Mouse (Mus musculus) retina, postnatal 1 day (tissue): ENCODE measurements around the gene Hist1h1d.
A peak's percentile ranks its signal among the peaks of the same experiment; 100 is the strongest.
"Not testable (repeated sequence)": the region's sequence is repeated elsewhere in the genome, so short reads cannot be mapped to it uniquely, and the experiment has no call there.

Source experiments
- DNase-seq: peaks from one replicate; pipeline ENCODE4 v3.0.0-alpha.2; 2012

The Hist1h1d gene

DNA sequence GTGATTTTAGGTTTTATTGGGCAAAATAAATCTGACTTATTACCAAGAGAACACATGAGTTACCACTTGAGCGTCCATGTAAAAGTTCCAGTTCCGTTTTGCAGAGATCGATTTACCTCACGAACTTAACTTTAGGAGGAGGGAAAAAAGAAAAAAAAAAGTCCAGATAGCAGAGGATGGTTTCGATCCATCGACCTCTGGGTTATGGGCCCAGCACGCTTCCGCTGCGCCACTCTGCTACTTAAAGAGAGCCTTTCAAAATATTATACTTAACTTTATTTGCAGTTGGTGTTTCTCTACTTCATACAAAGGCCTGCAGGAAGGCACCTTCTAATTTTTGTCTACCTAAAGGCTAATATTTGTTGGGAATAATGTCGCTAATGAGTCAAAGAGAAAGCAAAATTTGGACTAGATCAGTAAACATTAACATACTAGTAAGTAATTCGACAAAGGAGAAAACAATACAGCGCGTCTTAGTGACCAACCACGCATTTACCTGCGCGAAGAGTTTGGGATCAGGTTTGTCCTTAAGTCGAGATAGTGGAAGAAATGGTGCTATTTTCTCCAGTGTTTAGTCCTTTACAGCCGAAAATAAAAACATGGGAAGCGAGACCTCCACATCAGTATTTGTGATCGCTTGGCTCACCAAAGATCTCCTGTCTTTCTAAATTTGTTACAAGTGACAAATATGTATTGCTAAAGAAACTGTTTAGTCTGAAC lies 22.7 kb upstream of the Hist1h1d start:
- DNase-seq: peak; percentile 77

DNA sequence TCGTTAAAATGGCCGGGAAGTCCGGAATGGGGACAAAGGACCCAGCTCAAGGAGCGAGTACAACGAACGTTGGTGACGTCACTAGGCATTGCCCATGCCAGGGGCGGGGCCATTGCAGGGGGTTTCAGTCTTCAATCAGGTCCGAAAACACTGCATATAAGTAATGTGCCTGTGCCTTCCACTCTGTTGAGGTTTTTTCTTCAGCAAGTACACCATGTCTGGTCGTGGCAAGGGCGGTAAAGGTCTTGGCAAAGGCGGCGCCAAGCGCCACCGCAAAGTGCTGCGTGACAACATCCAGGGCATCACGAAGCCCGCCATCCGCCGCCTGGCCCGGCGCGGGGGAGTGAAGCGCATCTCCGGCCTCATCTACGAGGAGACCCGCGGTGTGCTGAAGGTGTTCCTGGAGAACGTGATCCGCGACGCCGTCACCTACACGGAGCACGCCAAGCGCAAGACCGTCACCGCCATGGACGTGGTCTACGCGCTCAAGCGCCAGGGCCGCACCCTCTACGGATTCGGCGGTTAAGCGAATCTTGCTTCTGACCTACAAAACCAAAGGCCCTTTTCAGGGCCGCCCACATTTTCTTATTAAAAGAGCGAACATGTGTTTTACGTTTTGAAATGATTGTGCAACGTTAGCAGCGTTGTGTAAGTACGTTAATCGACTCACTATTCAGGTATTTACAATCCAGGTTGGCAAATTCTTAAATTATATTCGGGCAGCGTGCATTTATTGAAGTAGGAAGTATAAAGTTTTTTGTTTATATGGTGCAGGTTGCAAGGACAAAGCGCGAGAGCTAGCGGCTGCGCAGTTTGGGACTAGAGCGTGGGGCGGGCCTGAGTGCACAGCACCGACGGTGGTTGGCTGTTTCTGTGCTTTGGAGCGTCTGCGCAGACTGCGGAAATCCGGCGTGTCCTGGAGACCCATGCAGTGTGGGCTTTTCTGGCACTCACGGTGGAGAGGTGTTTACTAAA lies 21.9 kb upstream of the Hist1h1d start, which contains the start of gene Hist1h4h:
TSS of gene Hist1h4h (plus strand) at position 150 of the 975 bp plus-strand sequence.
- DNase-seq: peak; percentile 99

DNA sequence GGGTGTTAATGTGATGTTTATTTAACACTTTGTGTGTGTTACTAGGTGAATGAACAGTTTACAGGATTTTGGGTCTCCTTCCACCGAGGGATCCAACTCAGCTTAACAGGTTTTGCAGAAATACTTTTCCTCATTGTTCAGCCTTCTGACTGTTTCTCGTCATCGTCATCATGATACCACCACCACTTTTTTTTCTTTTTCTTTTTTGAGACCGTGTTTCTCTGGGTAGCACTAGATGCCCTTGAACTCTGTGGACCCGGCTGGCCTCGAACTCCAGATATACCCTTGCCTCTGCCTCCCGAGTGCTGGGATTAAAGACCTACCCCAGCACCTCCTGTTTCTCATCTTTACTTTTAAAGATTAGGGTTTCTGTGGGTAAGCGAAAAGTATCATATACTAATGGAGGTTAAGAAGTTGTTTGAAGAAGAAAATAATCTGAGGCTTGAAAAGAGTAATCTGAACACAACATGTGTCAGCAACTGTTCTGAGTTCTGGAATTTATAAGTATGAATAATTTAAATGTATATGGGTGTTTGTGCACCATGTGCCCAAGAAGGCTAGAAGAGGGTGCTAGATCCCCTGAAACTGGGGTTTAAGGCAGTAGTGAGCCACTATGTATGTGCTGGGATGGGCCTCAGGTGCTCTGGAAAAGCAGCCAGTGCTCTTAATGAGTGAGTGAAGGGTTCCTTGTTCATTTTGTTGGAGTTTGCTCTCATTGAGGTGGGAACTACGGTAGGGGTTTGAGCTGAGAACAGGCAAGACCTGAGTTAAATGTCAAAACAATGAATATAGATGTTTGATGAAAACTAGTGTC lies 20.6 kb upstream of the Hist1h1d start:
- no peak for DNase-seq

DNA sequence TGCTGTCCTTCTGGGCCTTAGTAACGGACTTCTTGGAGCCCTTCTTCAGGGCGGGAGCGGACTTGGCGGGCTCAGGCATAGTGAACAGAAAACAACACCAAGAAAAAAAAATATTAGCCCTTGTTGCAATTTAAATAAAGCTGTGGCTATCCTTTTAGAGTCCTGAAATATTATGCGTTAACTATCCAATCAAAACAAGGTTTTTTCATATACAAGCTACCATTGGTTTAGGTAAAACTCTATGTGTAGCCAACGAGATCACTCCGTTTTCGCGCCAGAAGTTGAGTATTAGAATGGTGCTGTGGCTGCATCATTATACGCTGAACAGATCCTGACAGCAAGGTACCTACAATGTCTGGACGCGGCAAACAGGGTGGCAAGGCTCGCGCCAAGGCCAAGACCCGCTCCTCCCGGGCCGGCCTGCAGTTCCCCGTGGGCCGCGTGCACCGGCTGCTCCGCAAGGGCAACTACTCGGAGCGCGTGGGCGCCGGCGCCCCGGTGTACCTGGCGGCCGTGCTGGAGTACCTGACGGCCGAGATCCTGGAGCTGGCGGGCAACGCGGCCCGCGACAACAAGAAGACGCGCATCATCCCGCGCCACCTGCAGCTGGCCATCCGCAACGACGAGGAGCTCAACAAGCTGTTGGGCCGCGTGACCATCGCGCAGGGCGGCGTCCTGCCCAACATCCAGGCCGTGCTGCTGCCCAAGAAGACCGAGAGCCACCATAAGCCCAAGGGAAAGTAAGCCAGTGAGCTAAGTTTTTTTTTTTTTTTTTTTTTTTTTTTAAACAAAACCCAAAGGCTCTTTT lies 19.3 kb upstream of the Hist1h1d start, which contains the start of gene Hist1h2af:
TSS of gene Hist1h2af (plus strand) at position 347 of the 808 bp plus-strand sequence.
- DNase-seq: peak; percentile 94

DNA sequence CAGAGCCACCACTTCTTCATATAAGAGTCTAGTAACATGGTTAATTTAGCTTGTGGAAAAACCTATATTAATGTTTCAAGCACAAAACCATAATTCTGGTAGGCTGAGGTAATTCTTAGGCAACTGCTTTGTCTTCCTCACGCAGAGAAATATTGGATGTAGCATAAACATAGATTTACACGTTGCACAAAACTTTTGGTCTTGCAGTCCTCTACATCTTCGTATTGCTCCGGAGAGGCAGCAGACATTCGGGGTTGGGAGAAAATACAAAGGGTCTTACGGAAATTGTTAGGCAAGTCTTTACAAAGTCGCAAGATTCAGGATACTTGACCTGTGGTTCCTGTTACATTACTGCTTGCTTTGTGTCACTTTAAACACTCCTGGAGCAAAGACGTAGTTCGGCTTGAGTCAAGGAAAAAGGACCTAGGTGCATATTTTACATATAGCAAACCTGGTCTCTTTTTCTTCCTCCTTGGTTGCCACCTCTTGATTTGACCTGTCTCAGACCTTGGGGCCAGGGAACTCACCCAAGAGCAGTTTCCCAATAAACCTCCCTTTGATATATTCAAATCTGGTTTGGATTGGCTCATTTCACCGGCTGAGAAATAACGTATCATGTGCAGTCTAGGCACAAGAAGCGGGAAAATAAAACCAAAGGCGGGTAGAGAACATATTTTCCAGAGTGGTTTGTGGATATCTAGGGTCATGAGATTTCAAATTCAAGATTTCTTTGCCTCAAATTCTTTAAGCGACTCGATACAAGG lies 18.5 kb upstream of the Hist1h1d start:
- no peak for DNase-seq

DNA sequence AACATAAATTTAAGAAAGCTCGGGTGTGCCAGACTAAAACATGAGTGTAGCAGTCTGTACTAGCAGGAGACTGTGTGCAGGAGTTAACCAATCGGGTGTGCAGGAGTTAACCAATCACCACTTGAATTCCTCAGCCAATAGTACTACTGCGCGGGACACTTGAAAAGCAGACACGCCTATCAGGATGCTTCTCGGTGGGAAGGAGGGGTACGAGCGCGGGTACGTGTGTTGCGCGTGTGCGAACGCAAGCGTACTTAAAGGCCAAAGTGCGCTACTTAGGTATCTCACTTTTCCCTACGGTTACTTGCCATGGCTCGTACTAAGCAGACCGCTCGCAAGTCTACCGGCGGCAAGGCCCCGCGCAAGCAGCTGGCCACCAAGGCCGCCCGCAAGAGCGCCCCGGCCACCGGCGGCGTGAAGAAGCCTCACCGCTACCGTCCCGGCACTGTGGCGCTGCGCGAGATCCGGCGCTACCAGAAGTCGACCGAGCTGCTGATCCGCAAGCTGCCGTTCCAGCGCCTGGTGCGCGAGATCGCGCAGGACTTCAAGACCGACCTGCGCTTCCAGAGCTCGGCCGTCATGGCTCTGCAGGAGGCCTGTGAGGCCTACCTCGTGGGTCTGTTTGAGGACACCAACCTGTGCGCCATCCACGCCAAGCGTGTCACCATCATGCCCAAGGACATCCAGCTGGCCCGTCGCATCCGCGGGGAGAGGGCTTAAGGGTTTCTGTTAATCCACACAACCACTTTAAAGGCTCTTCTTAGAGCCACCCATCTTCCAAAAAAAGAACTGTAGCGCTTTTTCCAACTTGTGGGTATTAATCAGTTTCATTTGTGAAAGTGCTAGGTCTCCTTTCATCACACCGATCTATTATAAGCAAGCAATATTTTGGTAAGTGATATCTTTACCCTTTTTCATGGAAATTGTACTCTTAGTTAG lies 17.7 kb upstream of the Hist1h1d start, which contains the start of gene Hist1h3g:
TSS of gene Hist1h3g (plus strand) at position 286 of the 939 bp plus-strand sequence.
- peak; percentile 98 for DNase-seq

DNA sequence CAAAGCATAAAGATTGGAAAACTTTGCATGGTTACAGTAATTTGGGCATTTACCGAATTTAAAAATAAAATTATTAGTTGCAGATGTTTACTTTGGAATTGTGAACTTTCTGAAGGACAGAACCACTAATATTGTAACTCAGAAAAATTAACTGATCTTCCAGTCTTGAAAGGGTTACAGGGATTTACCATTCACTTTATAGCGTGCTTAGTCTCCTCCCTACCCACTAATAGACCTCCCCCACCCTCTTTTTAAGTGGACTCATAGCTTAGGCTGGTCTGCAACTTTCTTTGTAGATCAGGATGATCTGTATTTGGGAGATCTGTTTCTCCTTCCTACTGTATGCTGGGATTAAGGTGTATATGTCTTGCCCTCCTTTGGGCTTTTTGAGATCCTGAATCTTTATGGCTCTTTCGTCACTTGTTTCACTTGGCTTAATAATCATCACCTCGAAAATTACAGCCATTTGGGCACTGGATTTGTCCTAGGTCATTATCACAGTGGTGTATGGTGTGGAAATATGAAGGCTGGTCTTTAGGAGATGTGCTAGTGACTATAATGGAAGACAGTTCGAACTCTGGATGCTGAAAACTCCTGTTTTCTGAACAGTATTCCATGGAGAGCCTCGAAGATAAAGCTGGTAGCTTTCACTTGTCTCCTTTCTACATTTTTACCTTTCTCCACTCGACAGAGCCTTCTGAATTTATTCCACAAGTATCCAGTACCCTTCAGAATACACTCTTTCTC lies 16.8 kb upstream of the Hist1h1d start:
- no peak for DNase-seq

DNA sequence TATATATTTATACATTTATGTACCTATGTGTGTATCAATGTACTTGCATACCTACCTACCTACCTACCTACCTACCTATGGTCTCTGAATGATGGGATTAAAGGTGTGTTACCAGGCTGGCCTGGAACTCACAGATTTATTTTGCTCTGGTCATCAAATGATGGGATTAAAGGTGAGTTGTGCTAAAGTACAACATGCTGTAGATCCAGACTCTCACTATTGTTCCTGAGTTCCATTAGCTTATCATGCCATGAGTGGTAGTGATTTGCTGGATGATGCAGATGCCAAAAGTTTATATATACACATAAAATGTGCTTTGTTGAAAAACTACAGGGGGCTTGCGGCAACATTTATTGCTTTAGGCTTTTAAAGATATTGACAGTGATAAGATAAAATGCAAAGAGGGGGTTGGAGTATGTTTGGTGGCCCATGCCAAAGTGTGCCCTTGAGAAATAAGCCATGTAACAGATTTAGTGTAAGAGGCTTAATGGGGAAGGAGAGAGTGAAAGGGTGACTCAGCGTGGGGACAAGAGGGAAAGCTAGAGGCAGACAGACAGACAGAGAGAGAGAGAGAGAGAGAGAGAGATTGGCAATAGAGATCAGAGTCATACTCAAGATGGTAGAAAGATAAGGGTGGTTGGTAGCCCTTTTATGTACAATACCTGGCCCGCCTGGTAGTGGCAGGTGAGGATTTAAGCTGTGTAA lies 15.9 kb upstream of the Hist1h1d start:
- DNase-seq: no peak

DNA sequence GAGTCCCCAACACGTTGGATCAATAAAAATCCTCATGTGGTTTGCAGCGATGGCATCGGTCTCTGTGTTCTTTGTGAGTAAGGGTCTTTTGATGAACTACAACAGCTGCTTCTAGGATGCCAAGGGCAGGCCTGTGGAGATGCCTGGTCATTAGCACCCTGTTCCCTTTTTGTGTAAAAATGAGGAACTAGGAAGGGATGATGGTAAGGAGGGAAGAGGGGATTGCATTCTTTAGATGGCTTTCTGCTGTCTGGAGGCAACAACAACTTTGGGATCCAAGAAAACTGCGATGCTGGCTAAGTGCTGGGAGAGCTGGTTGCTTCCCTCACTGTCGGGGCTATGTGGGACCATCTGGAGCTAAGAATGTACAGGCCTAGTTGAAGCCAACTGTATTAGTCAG lies 14.8 kb upstream of the Hist1h1d start:
- no peak for DNase-seq

DNA sequence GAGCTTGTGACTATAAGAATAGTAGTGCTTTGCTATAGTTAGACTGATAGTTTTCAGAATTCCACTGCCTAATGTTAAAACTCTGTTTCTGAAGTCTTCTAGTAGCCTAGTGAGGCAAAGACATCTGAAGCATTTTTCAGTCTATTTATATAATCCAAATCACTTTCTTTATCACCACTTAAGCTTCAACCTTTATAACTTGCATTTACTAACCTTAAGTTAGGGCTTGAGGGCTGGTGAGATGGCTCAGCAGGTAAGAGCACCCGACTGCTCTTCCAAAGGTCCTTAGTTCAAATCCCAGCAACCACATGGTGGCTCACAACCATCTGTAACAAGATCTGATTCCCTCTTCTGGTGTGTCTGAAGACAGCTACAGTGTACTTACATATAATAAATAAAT lies 13.2 kb upstream of the Hist1h1d start:
- not testable (repeated sequence) for DNase-seq

DNA sequence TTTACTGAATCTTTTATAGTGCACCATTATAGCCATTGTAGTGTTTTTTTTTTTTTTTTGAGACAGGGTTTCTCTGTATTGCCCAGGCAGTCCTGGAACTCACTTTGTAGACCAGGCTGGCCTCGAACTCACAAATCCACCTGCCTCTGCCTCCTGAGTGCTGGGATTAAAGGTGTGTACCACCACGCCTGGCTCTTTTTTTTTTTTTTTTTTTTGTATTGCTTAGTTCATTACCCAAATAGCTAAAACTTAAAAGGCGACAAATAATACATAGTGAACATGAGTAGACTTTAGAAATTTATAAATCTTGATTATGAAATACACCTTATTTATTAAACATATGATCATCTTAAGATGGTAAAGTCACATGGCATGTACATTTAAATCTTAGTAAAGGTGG lies 11.6 kb upstream of the Hist1h1d start:
- DNase-seq: no peak

DNA sequence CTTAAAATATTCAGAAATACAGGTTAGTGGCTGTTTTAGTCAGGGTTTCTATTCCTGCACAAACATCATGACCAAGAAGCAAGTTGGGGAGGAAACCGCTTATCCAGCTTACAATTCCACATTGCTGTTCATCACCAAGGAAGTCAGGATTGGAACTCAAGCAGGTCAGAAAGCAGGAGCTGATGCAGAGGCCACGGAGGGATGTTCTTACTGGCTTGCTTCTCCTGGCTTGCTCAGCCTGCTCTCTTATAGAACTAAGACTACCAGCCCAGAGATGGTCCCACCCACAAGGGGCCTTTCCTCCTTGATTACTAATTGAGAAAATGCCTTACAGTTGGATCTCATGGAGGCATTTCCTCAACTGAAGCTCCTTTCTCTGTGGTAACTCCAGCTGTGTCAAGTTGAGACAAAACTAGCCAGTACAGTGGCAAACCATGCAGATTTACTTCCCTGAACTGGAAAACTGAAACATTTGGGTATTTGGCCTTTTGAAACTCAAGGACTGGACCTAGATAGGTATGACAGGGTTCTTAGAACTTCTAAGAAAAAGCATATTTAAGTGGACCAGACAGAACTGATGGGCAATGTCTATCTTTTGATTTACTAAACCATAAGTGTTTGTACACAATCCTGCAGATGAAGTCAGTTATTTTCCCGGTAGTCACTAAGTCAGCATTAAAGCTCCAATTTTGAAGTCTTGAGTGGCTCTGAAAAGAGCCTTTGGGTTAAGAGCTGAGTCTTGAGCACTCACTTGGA lies 10.7 kb upstream of the Hist1h1d start:
- not testable (repeated sequence) for DNase-seq

DNA sequence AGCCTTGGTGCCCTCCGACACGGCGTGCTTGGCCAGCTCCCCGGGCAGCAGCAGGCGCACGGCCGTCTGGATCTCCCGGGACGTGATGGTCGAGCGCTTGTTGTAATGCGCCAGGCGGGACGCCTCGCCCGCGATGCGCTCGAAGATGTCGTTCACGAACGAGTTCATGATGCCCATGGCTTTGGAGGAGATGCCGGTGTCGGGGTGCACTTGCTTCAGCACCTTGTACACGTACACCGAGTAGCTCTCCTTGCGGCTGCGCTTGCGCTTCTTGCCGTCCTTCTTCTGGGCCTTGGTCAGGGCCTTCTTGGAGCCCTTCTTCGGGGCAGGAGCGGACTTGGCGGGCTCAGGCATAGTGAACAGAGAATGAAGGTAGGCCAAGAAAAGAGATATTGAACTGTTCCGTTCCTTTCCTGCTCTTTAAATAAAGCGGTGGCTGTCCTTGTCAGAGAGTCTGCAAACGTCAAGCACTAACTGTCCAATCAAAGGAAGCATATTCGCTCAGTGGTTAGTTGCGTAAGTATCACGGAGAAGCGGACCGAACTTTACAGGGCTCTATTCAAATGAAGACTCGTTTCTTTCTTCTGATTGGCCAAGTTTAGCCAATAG lies 10.0 kb upstream of the Hist1h1d start, which contains the start of gene Hist1h2bh:
TSS of gene Hist1h2bh (minus strand) at position 394 of the 609 bp plus-strand sequence.
- peak; percentile 93 for DNase-seq

DNA sequence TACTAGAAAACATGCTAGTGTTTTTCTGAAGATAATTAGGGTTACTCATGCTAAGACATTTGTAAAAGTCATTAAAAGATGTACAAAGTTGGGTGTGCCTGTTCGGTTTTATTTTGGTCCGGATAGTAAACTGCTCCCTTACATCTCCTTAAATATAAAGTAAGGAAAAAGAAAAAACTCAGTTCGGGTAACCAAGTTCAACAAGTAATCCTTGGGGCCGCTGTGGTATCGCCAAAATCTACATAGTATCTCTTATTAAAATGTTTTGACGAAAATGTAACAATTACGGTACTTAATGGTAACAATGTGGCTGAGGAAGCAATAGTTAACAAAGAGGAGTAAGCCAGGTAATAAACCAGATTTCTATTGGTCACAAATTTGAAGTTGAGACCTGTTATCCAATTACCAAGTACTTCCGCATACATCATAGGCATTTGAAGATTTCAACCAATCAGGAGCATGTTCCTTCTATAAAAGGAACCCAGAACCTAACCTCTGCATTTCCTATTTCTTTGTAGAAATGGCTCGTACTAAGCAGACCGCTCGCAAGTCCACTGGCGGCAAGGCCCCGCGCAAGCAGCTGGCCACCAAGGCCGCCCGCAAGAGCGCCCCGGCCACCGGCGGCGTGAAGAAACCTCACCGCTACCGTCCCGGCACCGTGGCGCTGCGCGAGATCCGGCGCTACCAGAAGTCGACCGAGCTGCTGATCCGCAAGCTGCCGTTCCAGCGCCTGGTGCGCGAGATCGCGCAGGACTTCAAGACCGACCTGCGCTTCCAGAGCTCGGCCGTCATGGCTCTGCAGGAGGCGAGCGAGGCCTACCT lies 8.9 kb upstream of the Hist1h1d start, which contains the start of gene Hist1h3f:
TSS of gene Hist1h3f (plus strand) at position 88 of the 822 bp plus-strand sequence.
- DNase-seq: peak; percentile 98

DNA sequence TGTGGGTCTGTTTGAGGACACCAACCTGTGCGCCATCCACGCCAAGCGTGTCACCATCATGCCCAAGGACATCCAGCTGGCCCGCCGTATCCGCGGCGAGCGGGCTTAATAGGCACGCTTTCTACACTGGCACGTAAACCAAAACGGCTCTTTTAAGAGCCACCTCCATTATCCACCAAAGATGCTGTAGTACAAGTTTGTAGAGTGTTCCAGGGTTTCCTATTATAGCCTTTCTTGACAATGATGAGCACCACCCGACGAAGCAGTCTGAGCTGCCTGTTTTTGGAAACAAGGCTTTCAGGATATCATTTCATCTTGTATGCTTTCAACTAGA lies 8.3 kb upstream of the Hist1h1d start:
- not testable (repeated sequence) for DNase-seq

DNA sequence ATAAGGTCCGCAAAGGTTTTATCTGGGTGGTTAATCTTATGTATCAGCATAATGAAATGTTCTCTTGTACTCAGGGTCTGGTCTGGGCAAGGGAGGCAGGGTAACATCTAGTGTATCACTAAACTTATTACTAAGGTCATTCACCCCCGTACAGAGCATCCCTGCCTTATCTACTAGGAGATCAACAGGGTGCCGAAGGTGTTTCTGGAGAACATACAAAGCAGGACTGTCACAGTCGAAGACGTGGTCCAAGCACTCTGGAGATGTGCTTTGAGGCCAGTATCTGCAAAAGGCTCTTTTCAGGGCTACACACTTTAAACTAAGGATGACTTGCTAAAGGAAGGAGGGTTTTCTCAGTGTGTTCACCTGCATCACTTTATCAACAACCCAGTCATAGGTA lies 6.4 kb upstream of the Hist1h1d start:
- DNase-seq: no peak
